Mouse (Mus musculus): ENCODE results near the gene Mcat. TPM values are rescaled to one million over a fixed set of nuclear protein-coding genes. Genes with fewer than 3 reads are reported as not detected.

Mcat gene
- total RNA-seq, 2 experiments from 2014 or later: 29.3 to 30.5 TPM

GRCm38 (mm10) chr15:83541647-83542287 is 21.8 kb downstream of the Mcat start:
- DNase-seq (ENCODE audit: low spot score in 2 of 2): no peak

GRCm38 (mm10) chr15:83539905-83540304 is 23.7 kb downstream of the Mcat start:
- no peak for DNase-seq (ENCODE audit: low spot score in 2 of 2)

- DNase-seq (ENCODE audit: low spot score in 2 of 2): no peak
Measured at GRCm38 (mm10) chr15:83538855-83539254, 24.7 kb downstream of the Mcat start.

GRCm38 (mm10) chr15:83535890-83536231 is 27.7 kb downstream of the Mcat start:
- DNase-seq (ENCODE audit: low spot score in 2 of 2): no peak

GRCm38 (mm10) chr15:83534960-83535889 is 28.4 kb downstream of the Mcat start:
- no peak for DNase-seq (ENCODE audit: low spot score in 2 of 2)

GRCm38 (mm10) chr15:83532606-83533005 is 31.0 kb downstream of the Mcat start:
- DNase-seq (ENCODE audit: low spot score in 2 of 2): no peak

GRCm38 (mm10) chr15:83531961-83532469 is 31.6 kb downstream of the Mcat start:
- DNase-seq (ENCODE audit: low spot score in 2 of 2): no peak

GRCm38 (mm10) chr15:83530688-83531087 is 32.9 kb downstream of the Mcat start:
- DNase-seq (ENCODE audit: low spot score in 2 of 2): no peak

GRCm38 (mm10) chr15:83530233-83530632 is 33.4 kb downstream of the Mcat start:
- no peak for DNase-seq (ENCODE audit: low spot score in 2 of 2)

GRCm38 (mm10) chr15:83529765-83530164 is 33.8 kb downstream of the Mcat start:
- DNase-seq (ENCODE audit: low spot score in 2 of 2): no peak

GRCm38 (mm10) chr15:83528892-83529291 is 34.7 kb downstream of the Mcat start:
- DNase-seq (ENCODE audit: low spot score in 2 of 2): no peak

GRCm38 (mm10) chr15:83527747-83528146 is 35.8 kb downstream of the Mcat start:
- no peak for DNase-seq (ENCODE audit: low spot score in 2 of 2)

- no peak for DNase-seq (ENCODE audit: low spot score in 2 of 2)
Measured at GRCm38 (mm10) chr15:83527092-83527437, 36.5 kb downstream of the Mcat start.

GRCm38 (mm10) chr15:83526424-83527091 is 37.0 kb downstream of the Mcat start, which contains the start of gene Bik:
Gene Bik, plus strand, starts transcription at chr15:83526862.
- no peak for DNase-seq (ENCODE audit: low spot score in 2 of 2)

- DNase-seq (ENCODE audit: low spot score in 2 of 2): no peak
Measured at GRCm38 (mm10) chr15:83524333-83524729, 39.3 kb downstream of the Mcat start.

- no peak for DNase-seq (ENCODE audit: low spot score in 2 of 2)
Measured at GRCm38 (mm10) chr15:83523638-83524332, 39.8 kb downstream of the Mcat start.

GRCm38 (mm10) chr15:83523196-83523595 is 40.4 kb downstream of the Mcat start:
- no peak for DNase-seq (ENCODE audit: low spot score in 2 of 2)

- DNase-seq (ENCODE audit: low spot score in 2 of 2): no peak
Measured at GRCm38 (mm10) chr15:83520861-83521382, 42.7 kb downstream of the Mcat start.

- DNase-seq (ENCODE audit: low spot score in 2 of 2): peak; percentile 48 to 69
Measured at GRCm38 (mm10) chr15:83518215-83519048, 45.2 kb downstream of the Mcat start.

GRCm38 (mm10) chr15:83515018-83515417 is 48.6 kb downstream of the Mcat start:
- DNase-seq (ENCODE audit: low spot score in 2 of 2): no peak
